Mouse (Mus musculus) intestine, embryonic 14.5 days (tissue): Measurements from ENCODE around the gene Tbc1d13. TPM values are rescaled to one million over a fixed set of nuclear protein-coding genes. Genes with fewer than 3 reads are reported as not detected.
"Not testable (repeated sequence)": the region's sequence is repeated elsewhere in the genome, so short reads cannot be mapped to it uniquely, and the experiment has no call there.

Source experiments
- ATAC-seq: fragments of 200-750 bp; cut with Nextera tagmentation; replicated peaks from 2 replicates; pipeline ENCODE4 v1.8.0; 2017; ENCODE audit warnings: low read depth, moderate number of reproducible peaks, moderate TSS enrichment, moderate library complexity; ENCODE audit not compliant: low FRiP score, low TSS enrichment
- DNase-seq: peaks from one replicate; pipeline ENCODE4 v3.0.0-alpha.2; 2018; ENCODE audit warnings: low spot score
- H3K27ac ChIP-seq: fragments of 300-500 bp; sonication (generic); 2 replicates; pipeline ENCODE4 v1.5.1; 2014; ENCODE audit warnings: low read depth, mild to moderate bottlenecking, control low read depth
- H3K27me3 ChIP-seq: fragments of 300-500 bp; sonication (generic); replicated peaks from 2 replicates; pipeline ENCODE4 v1.6.1; 2014; ENCODE audit warnings: low read length, control low read depth; ENCODE audit not compliant: control insufficient read depth, insufficient read depth
- H3K36me3 ChIP-seq: fragments of 300-500 bp; sonication (generic); 2 replicates; pipeline ENCODE4 v1.6.1; 2014; ENCODE audit warnings: low read length, control low read depth; ENCODE audit not compliant: control insufficient read depth, insufficient read depth
- H3K4me1 ChIP-seq: fragments of 300-500 bp; sonication (generic); replicated peaks from 2 replicates; pipeline ENCODE4 v1.6.1; 2014; ENCODE audit warnings: low read length, control low read depth, mixed read lengths; ENCODE audit not compliant: control insufficient read depth, insufficient read depth
- H3K4me2 ChIP-seq: fragments of 300-500 bp; sonication (generic); 2 replicates; pipeline ENCODE4 v1.6.1; 2014; ENCODE audit warnings: low read length
- H3K4me3 ChIP-seq: fragments of 300-500 bp; sonication (generic); 2 replicates; pipeline ENCODE4 v1.5.1; 2014; ENCODE audit warnings: low read depth, low read length, control low read depth, mixed read lengths
- H3K9ac ChIP-seq: fragments of 300-500 bp; sonication (generic); 2 replicates; pipeline ENCODE4 v1.6.1; 2014; ENCODE audit warnings: mild to moderate bottlenecking, low read length
- H3K9me3 ChIP-seq: fragments of 300-500 bp; sonication (generic); 2 replicates; pipeline ENCODE4 v1.6.1; 2016; ENCODE audit warnings: low read length, control low read depth; ENCODE audit not compliant: control insufficient read depth
- WGBS: fragments of 180-500 bp; shearing (Covaris S2); extraction: QIAGEN DNeasy Blood & Tissue Kit; methylation state at CpG from one replicate; pipeline ENCODE4 v1.1.7; 2014; 5-methylcytosine and 5-hydroxymethylcytosine counted together
- polyA plus RNA-seq: library from polyadenylated mRNA; unstranded; fragments of >200 nt; fragmentation: Nextera tagmentation; extraction: Ambion mirVana; gene quantifications from 2 replicates; pipeline ENCODE4 v1.2.1, GENCODE M21; 2014

The Tbc1d13 gene
- polyA plus RNA-seq, 1 experiment from 2014 or later, result 8.9 TPM

DNA sequence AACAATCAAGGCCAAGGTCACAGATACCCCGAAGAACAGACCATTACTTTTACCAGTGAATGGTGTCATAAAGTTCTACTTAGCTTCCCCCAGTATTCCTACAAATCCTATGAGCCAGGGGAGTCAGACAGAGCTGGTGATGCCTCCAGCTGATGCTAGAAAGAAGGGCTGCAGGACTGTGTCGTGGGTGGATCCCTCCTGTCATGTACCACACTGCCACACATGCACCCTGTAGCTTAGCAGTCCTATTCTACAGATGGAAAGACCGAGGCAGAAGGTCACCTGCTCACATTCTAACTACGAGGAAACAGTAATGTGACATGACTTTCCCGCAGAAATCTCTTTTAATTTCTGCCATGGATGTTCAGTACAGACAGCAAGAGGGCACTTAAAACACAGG lies 10.8 kb upstream of the Tbc1d13 start:
- WGBS, result 80% methylated on average over 5 of the region's 5 CpGs
- H3K9ac ChIP-seq, result no peak overlapping the region

DNA sequence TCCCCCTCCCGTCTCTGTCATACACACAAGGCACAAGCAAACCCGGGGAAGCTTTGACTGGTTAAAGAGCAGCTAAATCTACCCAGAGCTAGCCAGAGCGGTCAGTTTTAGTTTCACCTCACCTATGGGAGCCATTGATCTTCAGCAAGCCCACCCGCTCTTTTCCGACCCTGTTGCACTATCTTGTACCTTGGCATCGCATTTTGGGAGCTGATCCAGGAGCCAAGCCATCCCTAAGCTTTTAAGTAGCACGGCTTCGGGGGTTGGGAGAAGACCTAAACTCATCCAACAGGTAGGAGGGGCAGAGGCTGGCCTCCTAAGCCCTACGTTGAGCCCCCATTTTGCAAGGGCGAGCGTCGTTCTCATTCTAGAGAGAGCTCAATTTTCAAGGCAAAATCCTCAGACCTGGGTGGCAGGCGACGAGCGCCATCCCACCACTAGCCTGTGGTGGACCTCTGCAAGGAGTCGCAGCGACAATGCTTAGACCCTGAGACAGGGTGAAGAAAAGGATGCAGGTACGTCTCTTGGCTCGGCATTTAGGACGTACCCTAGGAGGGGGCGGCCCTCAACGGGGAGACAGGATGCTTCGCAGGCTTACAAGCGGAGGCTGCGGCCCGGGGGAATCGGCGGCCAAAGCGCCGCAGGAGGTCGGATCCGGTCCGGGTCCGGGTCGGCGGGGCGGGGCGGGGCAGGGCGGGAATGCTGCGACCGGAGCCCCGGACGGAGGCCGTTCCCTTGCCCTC lies 9.6 kb upstream of the Tbc1d13 start:
- no peaks in the 10 kb centered on the region for H3K27me3 ChIP-seq
- no peak for DNase-seq
- H3K9me3 ChIP-seq, result no peaks in the 10 kb centered on the region
- peaks cover 3% of the 10 kb centered on the region; the same call in 1 of the 2 replicates for H3K36me3 ChIP-seq
- H3K4me3 ChIP-seq, result peak overlapping the region; percentile 96
- H3K4me1 ChIP-seq, result peaks cover 16% of the 10 kb centered on the region
- peak; percentile 85 for ATAC-seq
- peak overlapping the region; percentile 81 for H3K27ac ChIP-seq
- peak overlapping the region; percentile 79 for H3K4me2 ChIP-seq
- H3K9ac ChIP-seq, result peak overlapping the region; percentile 89
- 1% methylated on average over 39 of the region's 44 CpGs for WGBS

More for the DNA sequence above, 10.8 kb upstream of the Tbc1d13 start:
- ATAC-seq, result no peak
- no peak overlapping the region for H3K4me3 ChIP-seq
- H3K4me2 ChIP-seq, result no peak overlapping the region; the same call in 1 of the 2 replicates
- peaks cover 16% of the 10 kb centered on the region for H3K4me1 ChIP-seq
- H3K27me3 ChIP-seq, result no peaks in the 10 kb centered on the region
- DNase-seq, result no peak
- no peak overlapping the region for H3K27ac ChIP-seq
- H3K36me3 ChIP-seq, result peaks cover 3% of the 10 kb centered on the region; the same call in 1 of the 2 replicates
- H3K9me3 ChIP-seq, result no peaks in the 10 kb centered on the region

GRCm38 (mm10) chr2:30124472-30125274 lies 8.9 kb upstream of the Tbc1d13 start, which contains the start of gene Zer1:
Gene Zer1 (minus strand): TSS chr2:30124585.
- H3K4me1 ChIP-seq, result peaks cover 16% of the 10 kb centered on the region
- DNase-seq (peak; percentile 95), ATAC-seq (peak; percentile 97)
- no peaks in the 10 kb centered on the region for H3K27me3 ChIP-seq
- peak within 1 kb of the TSS; percentile 89 for H3K9ac ChIP-seq
- peak within 1 kb of the TSS; percentile 81 for H3K27ac ChIP-seq
- H3K36me3 ChIP-seq, result peaks cover 3% of the 10 kb centered on the region; the same call in 1 of the 2 replicates
- 10% methylated on average over 31 of the region's 31 CpGs for WGBS
- no peaks in the 10 kb centered on the region for H3K9me3 ChIP-seq
- peak within 1 kb of the TSS; percentile 96 for H3K4me3 ChIP-seq
- H3K4me2 ChIP-seq, result peak within 1 kb of the TSS; percentile 79

- H3K9me3 ChIP-seq, result no peaks in the 10 kb centered on the region
- no peak for DNase-seq
- H3K4me1 ChIP-seq, result peaks cover 9% of the 10 kb centered on the region
- ATAC-seq, result no peak
- H3K27ac ChIP-seq, result no peak overlapping the region
- 33% methylated on average over 2 of the region's 2 CpGs for WGBS
- H3K9ac ChIP-seq, result no peak overlapping the region
- no peaks in the 10 kb centered on the region for H3K27me3 ChIP-seq
- H3K36me3 ChIP-seq, result no peaks in the 10 kb centered on the region
- no peak overlapping the region for H3K4me2 ChIP-seq
- H3K4me3 ChIP-seq, result no peak overlapping the region
Measured at GRCm38 (mm10) chr2:30128789-30129188, 4.8 kb upstream of the Tbc1d13 start.

GRCm38 (mm10) chr2:30130156-30130555 lies 3.4 kb upstream of the Tbc1d13 start:
- H3K27me3 ChIP-seq, result no peaks in the 10 kb centered on the region
- no peak overlapping the region for H3K4me3 ChIP-seq
- ATAC-seq (no peak), DNase-seq (no peak)
- peaks cover 15% of the 10 kb centered on the region for H3K4me1 ChIP-seq
- H3K9ac ChIP-seq, result no peak overlapping the region
- no peak overlapping the region for H3K27ac ChIP-seq
- H3K36me3 ChIP-seq, result no peaks in the 10 kb centered on the region
- H3K9me3 ChIP-seq, result no peaks in the 10 kb centered on the region
- 78% methylated on average over 4 of the region's 4 CpGs for WGBS
- H3K4me2 ChIP-seq, result no peak overlapping the region

GRCm38 (mm10) chr2:30131240-30131639 lies 2.3 kb upstream of the Tbc1d13 start:
- DNase-seq, H3K4me2 ChIP-seq, H3K27me3 ChIP-seq, H3K27ac ChIP-seq, H3K4me3 ChIP-seq, H3K9ac ChIP-seq, H3K9me3 ChIP-seq, ATAC-seq, H3K36me3 ChIP-seq: not testable (repeated sequence)
- H3K4me1 ChIP-seq, result peaks cover 17% of the 10 kb centered on the region
- WGBS, result 70% methylated on average over 5 of the region's 5 CpGs

DNA sequence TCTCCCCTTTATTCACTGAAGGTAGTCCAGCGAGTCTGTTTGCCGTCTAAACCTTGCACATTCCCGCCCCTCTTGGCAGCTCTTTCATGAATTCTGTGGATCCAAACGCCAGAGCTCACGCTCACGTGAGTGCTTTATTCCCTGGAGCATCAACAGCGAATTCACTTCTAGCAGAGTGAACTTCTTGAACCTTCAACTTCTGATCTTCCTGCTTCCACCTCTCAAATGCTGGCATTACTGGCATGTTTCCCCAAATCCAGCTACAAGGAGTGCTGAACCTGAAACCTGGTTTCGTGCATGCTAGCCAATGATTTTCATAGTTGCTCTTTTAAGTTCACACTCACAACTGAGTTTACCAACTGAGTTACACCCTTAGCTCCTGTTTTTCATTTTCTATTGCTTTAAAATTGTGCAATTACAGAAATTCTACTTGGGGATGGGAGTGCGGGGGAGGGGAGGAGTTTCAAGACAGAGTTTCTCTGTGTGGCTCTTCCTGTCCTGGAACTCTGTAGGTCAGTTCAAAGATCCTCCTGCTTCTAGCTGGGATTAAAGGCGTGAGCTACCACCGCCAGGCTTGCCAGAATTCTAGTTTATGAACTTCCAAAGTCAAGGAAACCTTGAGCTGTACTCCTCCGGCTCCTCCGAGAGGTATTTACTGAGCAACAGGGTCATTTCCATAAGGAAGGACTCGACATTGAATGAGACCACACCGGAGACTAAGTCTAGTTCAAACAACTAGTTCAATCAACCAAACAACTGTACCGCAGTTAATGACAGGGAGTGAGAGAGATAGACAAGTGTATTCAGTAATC lies 539 bp upstream of the Tbc1d13 start:
- ATAC-seq, result peak; percentile 12; the same call in 1 of the 2 replicates
- H3K9me3 ChIP-seq, result no peaks in the 10 kb centered on the region
- H3K27me3 ChIP-seq, result no peaks in the 10 kb centered on the region
- WGBS, result 16% methylated on average over 16 of the region's 16 CpGs
- peak overlapping the region; percentile 95 for H3K4me2 ChIP-seq
- peak overlapping the region; percentile 74 for H3K9ac ChIP-seq
- H3K4me3 ChIP-seq, result peak overlapping the region; percentile 92
- H3K27ac ChIP-seq, result peak overlapping the region; percentile 81
- H3K4me1 ChIP-seq, result peaks cover 17% of the 10 kb centered on the region
- peak; percentile 56 for DNase-seq
- H3K36me3 ChIP-seq, result peaks cover 20% of the 10 kb centered on the region

DNA sequence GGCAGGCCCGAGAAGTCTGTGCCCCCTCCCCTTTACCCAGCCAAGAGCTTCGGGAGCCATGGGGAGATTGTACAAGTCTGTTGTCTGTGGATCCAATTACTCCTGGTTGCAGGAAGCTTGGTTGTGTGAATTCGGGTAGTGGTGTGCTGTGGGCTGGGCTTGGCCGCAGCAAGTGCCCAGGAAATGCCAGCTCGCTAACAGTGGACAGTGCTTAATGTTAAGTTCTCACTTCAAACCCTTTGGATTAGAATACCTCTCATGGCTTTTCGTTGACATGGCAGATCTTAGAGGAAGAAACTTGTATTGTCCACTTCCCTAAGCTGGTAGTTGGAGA lies 799 bp downstream of the Tbc1d13 start:
- H3K4me3 ChIP-seq, result peak overlapping the region; percentile 92
- H3K9me3 ChIP-seq, result no peaks in the 10 kb centered on the region
- peak overlapping the region; percentile 81; the same call in 1 of the 2 replicates for H3K27ac ChIP-seq
- H3K36me3 ChIP-seq, result peaks cover 30% of the 10 kb centered on the region
- H3K9ac ChIP-seq, result peak overlapping the region; percentile 74
- no peak for ATAC-seq
- H3K27me3 ChIP-seq, result no peaks in the 10 kb centered on the region
- H3K4me2 ChIP-seq, result peak overlapping the region; percentile 95
- 28% methylated on average over 6 of the region's 6 CpGs for WGBS
- DNase-seq, result no peak
- peaks cover 17% of the 10 kb centered on the region for H3K4me1 ChIP-seq
